8 mouse cellular contexts compared by ENCODE assay signal in genomic region chr2:144333138-144333842, GRCm38 (mm10). TPM values are rescaled to one million over a fixed set of nuclear protein-coding genes. Genes with fewer than 3 reads are reported as not detected.
DNase-seq lines count a peak whose midpoint lies in the region; ATAC-seq and TF ChIP-seq lines count a peak whose summit lies in the region.

No protein-coding gene starts in this region.

- peak overlapping the region; percentile 96 for H3K4me2 ChIP-seq in hindbrain, embryonic 15.5 days
- peak overlapping the region; percentile 95 for H3K4me2 ChIP-seq in lung, embryonic 14.5 days

- H3K27me3 ChIP-seq in hindbrain, embryonic 15.5 days = peaks cover 70% of the 10 kb centered on the region
- H3K27me3 ChIP-seq in lung, embryonic 14.5 days (ENCODE audit: insufficient read depth, low read length) = peaks cover 58% of the 10 kb centered on the region

- H3K36me3 ChIP-seq in hindbrain, embryonic 15.5 days = no peaks in the 10 kb centered on the region
- no peaks in the 10 kb centered on the region for H3K36me3 ChIP-seq in lung, embryonic 14.5 days (ENCODE audit: insufficient read depth)

- no peak for DNase-seq in layer of hippocampus, adult 2 months (ENCODE audit: low spot score in 2 of 2)
- DNase-seq in layer of hippocampus, postnatal 14 days (ENCODE audit: low spot score in 2 of 2) = no peak
- peak; percentile 50 for DNase-seq in embryo, embryonic 10.5 days (ENCODE audit: low spot score)
- DNase-seq in lung, embryonic 14.5 days = peak; percentile 28
- DNase-seq in right cerebral cortex, postnatal 25 days = peak; percentile 40
- DNase-seq in thymus, postnatal 25 days = no peak

- peaks cover 32% of the 10 kb centered on the region for H3K4me1 ChIP-seq in hindbrain, embryonic 15.5 days (replicated peaks)
- no peaks in the 10 kb centered on the region for H3K4me1 ChIP-seq in lung, embryonic 14.5 days (ENCODE audit: insufficient read depth)

- peak; percentile 20; the same call in 1 of the 2 replicates for ATAC-seq in hindbrain, embryonic 15.5 days (ENCODE audit: low FRiP score, low read depth)
- peak; percentile 6; the same call in 1 of the 2 replicates for ATAC-seq in lung, embryonic 14.5 days (ENCODE audit: insufficient read depth)
- ATAC-seq in erythroid progenitor cell, adult 5-6 weeks (replicated peaks; ENCODE audit: low FRiP score, poor library complexity, severe bottlenecking) = no peak

- 6% methylated on average over 28 of the region's 28 CpGs for WGBS in hindbrain, embryonic 15.5 days
- WGBS in lung, embryonic 14.5 days = 7% methylated on average over 28 of the region's 28 CpGs

- TF ChIP-seq CTCF in layer of hippocampus, adult 2 months (conservative IDR thresholded peaks at IDR 0.05) = peak; percentile 57
- peak; percentile 40 for TF ChIP-seq CTCF in lung, embryonic 14.5 days (IDR thresholded peaks at IDR 0.05; ENCODE audit: low read depth)

- no peak overlapping the region; the same call in 1 of the 2 replicates for H3K4me3 ChIP-seq in layer of hippocampus, adult 2 months
- peak overlapping the region; percentile 34 for H3K4me3 ChIP-seq in hindbrain, embryonic 15.5 days
- peak overlapping the region; percentile 19 for H3K4me3 ChIP-seq in lung, embryonic 14.5 days (ENCODE audit: low read depth, low read length)

- H3K9me3 ChIP-seq in hindbrain, embryonic 15.5 days = no peaks in the 10 kb centered on the region
- no peaks in the 10 kb centered on the region for H3K9me3 ChIP-seq in lung, embryonic 14.5 days (ENCODE audit: low read depth, low read length)

- H3K27ac ChIP-seq in layer of hippocampus, adult 2 months = no peak overlapping the region
- no peak overlapping the region for H3K27ac ChIP-seq in hindbrain, embryonic 15.5 days (replicated peaks)
- no peak overlapping the region for H3K27ac ChIP-seq in lung, embryonic 14.5 days (ENCODE audit: low read depth)

- H3K9ac ChIP-seq in hindbrain, embryonic 15.5 days = 0 out of 2 replicates have a peak overlapping the region, but pooled peaks have one; percentile 9
- H3K9ac ChIP-seq in lung, embryonic 14.5 days = no peak overlapping the region

RNA-seq across cellular contexts. Expression of gene Ovol2, which starts 1.3 kb away (rescaled TPM):
- total RNA-seq in layer of hippocampus, adult 2 months (2021) = 1 to 10 TPM; 1.1 TPM
- under 1 TPM; 0.35 to 0.91 TPM for total RNA-seq in layer of hippocampus, postnatal 14 days (2021)
- polyA plus RNA-seq in hindbrain, embryonic 15.5 days (2015; fragmentation: Nextera tagmentation; extraction: Ambion mirVana) = not detected in 2 replicates
- 3.1 and 3.4 TPM in 2 replicates for polyA plus RNA-seq in lung, embryonic 14.5 days (2014; fragmentation: Nextera tagmentation; extraction: Ambion mirVana)
- total RNA-seq in erythroid progenitor cell, adult 5-6 weeks (2015; ENCODE audit: low replicate concordance) = not detected in 2 replicates
- total RNA-seq in erythroid progenitor cell, adult 5-6 weeks (2017; ENCODE audit: low replicate concordance) = not detected in 2 replicates

RNA-seq across cellular contexts. Expression of gene Kat14, which starts 35.5 kb away (rescaled TPM):
- total RNA-seq in layer of hippocampus, adult 2 months (2021) = 10 to 100 TPM; 31.4 to 32.7 TPM
- 10 to 100 TPM; 26.6 to 27.6 TPM for total RNA-seq in layer of hippocampus, postnatal 14 days (2021)
- 27.2 and 28.7 TPM in 2 replicates for polyA plus RNA-seq in hindbrain, embryonic 15.5 days (2015; fragmentation: Nextera tagmentation; extraction: Ambion mirVana)
- 40.1 and 43.7 TPM in 2 replicates for polyA plus RNA-seq in lung, embryonic 14.5 days (2014; fragmentation: Nextera tagmentation; extraction: Ambion mirVana)
- 10.5 and 16.6 TPM in 2 replicates for total RNA-seq in erythroid progenitor cell, adult 5-6 weeks (2015; ENCODE audit: low replicate concordance)
- total RNA-seq in erythroid progenitor cell, adult 5-6 weeks (2017; ENCODE audit: low replicate concordance) = 11.7 and 23.0 TPM in 2 replicates

RNA-seq across cellular contexts. Expression of gene Pet117, which starts 35.5 kb away (rescaled TPM):
- 1 to 10 TPM; 7.7 to 7.9 TPM for total RNA-seq in layer of hippocampus, adult 2 months (2021)
- total RNA-seq in layer of hippocampus, postnatal 14 days (2021) = 1 to 10 TPM; 5.1 to 8.4 TPM
- 1.5 TPM in 1 of 2 replicates, not detected in the other for polyA plus RNA-seq in hindbrain, embryonic 15.5 days (2015; fragmentation: Nextera tagmentation; extraction: Ambion mirVana)
- 0.80 and 1.4 TPM in 2 replicates for polyA plus RNA-seq in lung, embryonic 14.5 days (2014; fragmentation: Nextera tagmentation; extraction: Ambion mirVana)
- total RNA-seq in erythroid progenitor cell, adult 5-6 weeks (2015; ENCODE audit: low replicate concordance) = not detected in 2 replicates
- 12.1 TPM in 1 of 2 replicates, not detected in the other for total RNA-seq in erythroid progenitor cell, adult 5-6 weeks (2017; ENCODE audit: low replicate concordance)

Comparison
In these comparisons a context has a peak if more than half of its experiments do, and no peak if none do; other contexts are left out.
1. DNase-seq: peak in embryo, embryonic 10.5 days (single experiment), lung, embryonic 14.5 days (single experiment) and right cerebral cortex, postnatal 25 days (single experiment); none in layer of hippocampus, adult 2 months (0 of 2), layer of hippocampus, postnatal 14 days (0 of 2) and thymus, postnatal 25 days (single experiment).